ENCODE assay signal across 8 mouse cellular contexts in the genomic region with DNA sequence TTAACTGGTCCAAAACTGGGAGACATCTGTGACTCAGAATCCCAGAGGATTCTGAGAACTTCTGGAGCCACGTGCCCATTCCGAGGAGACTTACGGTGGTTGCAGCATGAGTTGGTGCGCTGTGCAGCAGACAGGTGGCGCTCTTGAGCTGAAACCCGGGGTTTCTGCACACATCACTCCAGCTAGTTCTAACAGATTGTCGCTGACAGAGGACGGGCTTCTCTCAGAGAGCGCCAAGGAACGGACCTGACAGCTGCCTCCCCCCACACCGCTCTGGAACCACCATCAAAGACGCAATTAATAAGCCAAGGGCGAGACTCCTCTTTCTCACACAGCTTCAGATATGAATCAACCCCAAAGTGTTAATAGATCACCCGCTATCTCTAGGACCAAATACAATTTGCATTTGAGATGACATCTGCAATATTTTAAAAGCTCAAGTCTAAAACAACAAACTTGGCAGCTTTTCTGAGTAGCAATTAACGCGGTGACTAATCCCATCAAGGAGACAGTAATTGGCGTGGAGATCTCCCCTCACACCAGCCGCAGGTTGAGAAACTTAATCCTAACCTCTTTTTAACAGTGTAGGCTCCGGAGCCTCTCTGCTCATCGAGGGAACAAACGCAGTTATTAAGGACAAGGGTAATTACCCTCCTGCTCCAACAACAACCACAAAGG.
DNase-seq lines count a peak whose midpoint lies in the region; ATAC-seq lines count a peak whose summit lies in the region.

No protein-coding gene starts in this region.

- peak overlapping the region; percentile 54 for H3K27ac ChIP-seq in forebrain, embryonic 13.5 days
- H3K27ac ChIP-seq in hindbrain, embryonic 14.5 days = peak overlapping the region; percentile 52; the same call in 1 of the 2 replicates
- H3K27ac ChIP-seq in midbrain, embryonic 11.5 days (ENCODE audit: low read depth, low read length) = no peak overlapping the region

- peak overlapping the region; percentile 32 for H3K4me2 ChIP-seq in forebrain, embryonic 13.5 days
- H3K4me2 ChIP-seq in hindbrain, embryonic 14.5 days (replicated peaks) = no peak overlapping the region
- no peak overlapping the region for H3K4me2 ChIP-seq in midbrain, embryonic 11.5 days

- no peak overlapping the region for H3K9ac ChIP-seq in forebrain, embryonic 13.5 days
- no peak overlapping the region for H3K9ac ChIP-seq in hindbrain, embryonic 14.5 days
- no peak overlapping the region for H3K9ac ChIP-seq in midbrain, embryonic 11.5 days (ENCODE audit: low read length)

- H3K27me3 ChIP-seq in forebrain, embryonic 13.5 days = peaks cover 24% of the 10 kb centered on the region
- H3K27me3 ChIP-seq in hindbrain, embryonic 14.5 days (ENCODE audit: control insufficient read depth, insufficient read depth, low read length) = no peaks in the 10 kb centered on the region
- H3K27me3 ChIP-seq in midbrain, embryonic 11.5 days (ENCODE audit: control insufficient read depth, insufficient read depth, low read length) = no peaks in the 10 kb centered on the region

- ATAC-seq in forebrain, embryonic 13.5 days = peak; percentile 87
- peak; percentile 79; the same call in 1 of the 2 replicates for ATAC-seq in hindbrain, embryonic 14.5 days (ENCODE audit: low FRiP score)
- peak; percentile 70 for ATAC-seq in midbrain, embryonic 11.5 days (ENCODE audit: low FRiP score)
- ATAC-seq in inflammation-experienced regulatory T-cells, adult 6 months = no peak

- peaks cover 7% of the 10 kb centered on the region; the same call in 1 of the 2 replicates for H3K9me3 ChIP-seq in forebrain, embryonic 13.5 days (replicated peaks)
- H3K9me3 ChIP-seq in hindbrain, embryonic 14.5 days (ENCODE audit: control insufficient read depth, low read length) = no peaks in the 10 kb centered on the region
- H3K9me3 ChIP-seq in midbrain, embryonic 11.5 days (ENCODE audit: control insufficient read depth, low read length) = no peaks in the 10 kb centered on the region

- H3K4me1 ChIP-seq in forebrain, embryonic 13.5 days = peaks cover 22% of the 10 kb centered on the region
- H3K4me1 ChIP-seq in hindbrain, embryonic 14.5 days (replicated peaks; ENCODE audit: control insufficient read depth, insufficient read depth, low read length) = peaks cover 6% of the 10 kb centered on the region; the same call in 1 of the 2 replicates
- peaks cover 3% of the 10 kb centered on the region for H3K4me1 ChIP-seq in midbrain, embryonic 11.5 days (ENCODE audit: control insufficient read depth, insufficient read depth, low read length)

- no peak overlapping the region for H3K4me3 ChIP-seq in forebrain, embryonic 13.5 days
- H3K4me3 ChIP-seq in hindbrain, embryonic 14.5 days (replicated peaks; ENCODE audit: low read length) = no peak overlapping the region
- no peak overlapping the region for H3K4me3 ChIP-seq in midbrain, embryonic 11.5 days (ENCODE audit: low read depth, low read length)

- H3K36me3 ChIP-seq in forebrain, embryonic 13.5 days (ENCODE audit: poor library complexity, severe bottlenecking) = no peaks in the 10 kb centered on the region
- no peaks in the 10 kb centered on the region for H3K36me3 ChIP-seq in hindbrain, embryonic 14.5 days (replicated peaks; ENCODE audit: control insufficient read depth, insufficient read depth)
- H3K36me3 ChIP-seq in midbrain, embryonic 11.5 days (ENCODE audit: control insufficient read depth, insufficient read depth, low read length) = no peaks in the 10 kb centered on the region

- peak; percentile 81 for DNase-seq in ZHBTc4 (ENCODE audit: low read depth, low spot score)
- peak; percentile 76 for DNase-seq in cerebellum, adult 11 months
- peak; percentile 85 for DNase-seq in hindbrain, embryonic 14.5 days (ENCODE audit: low spot score)
- peak; percentile 15 for DNase-seq in left cerebral cortex, adult 11 months (ENCODE audit: low spot score)
- DNase-seq in midbrain, embryonic 11.5 days (ENCODE audit: low spot score, missing footprints) = peak; percentile 95
- DNase-seq in skeletal muscle tissue, adult 2 months (ENCODE audit: low read depth, low spot score) = peak; percentile 20

- 3% methylated on average over 21 of the region's 21 CpGs for WGBS in forebrain, embryonic 13.5 days
- 16% methylated on average over 21 of the region's 21 CpGs for WGBS in hindbrain, embryonic 14.5 days
- WGBS in midbrain, embryonic 11.5 days = 15% methylated on average over 21 of the region's 21 CpGs

Comparison
In these comparisons a context has a peak if more than half of its experiments do, and no peak if none do; other contexts are left out.
1. DNase-seq: peak in every context shown above with its lines; median percentile 95 in midbrain, embryonic 11.5 days; 85 in hindbrain, embryonic 14.5 days; 81 in ZHBTc4; 76 in cerebellum, adult 11 months; 20 in skeletal muscle tissue, adult 2 months; 15 in left cerebral cortex, adult 11 months.